Mouse (Mus musculus): ENCODE data around the gene Rbx1. TPM values are rescaled to one million over a fixed set of nuclear protein-coding genes. Genes with fewer than 3 reads are reported as not detected.
A peak's percentile ranks its signal among the peaks of the same experiment; 100 is the strongest.

Rbx1 gene
- total and polyA plus RNA-seq, 3 experiments: 228 to 778 (median 307) TPM

GRCm38 (mm10) chr15:81510621-81511020 lies 44.5 kb downstream of the Rbx1 start:
- DNase-seq (ENCODE audit: low read depth, low spot score): no peak
- H3K27ac ChIP-seq (ENCODE audit: control insufficient read depth, low read depth, low read length): no peak overlapping the region
- H3K79me2 ChIP-seq (ENCODE audit: control insufficient read depth, insufficient read depth, low read length, poor library complexity): no peaks in the 10 kb centered on the region
- no peak for TF ChIP-seq ZKSCAN1 (IDR thresholded peaks at IDR 0.05; ENCODE audit: low read depth, low read length)
- H3K36me3 ChIP-seq (ENCODE audit: control insufficient read depth in 1 of 2, insufficient read depth in 2 of 2, low read length in 2 of 2): peaks cover 0 to 4% of the 10 kb centered on the region in 2 experiments; a peak in 2 of 4 replicates
- H3K9ac ChIP-seq (ENCODE audit: control insufficient read depth, low read depth, low read length, poor library complexity, severe bottlenecking): no peak overlapping the region
- H3K4me1 ChIP-seq (ENCODE audit: control insufficient read depth in 1 of 2, insufficient read depth in 2 of 2, low read length in 2 of 2): peaks cover 10 to 14% of the 10 kb centered on the region in 2 experiments; a peak in 3 of 4 replicates
- H3K9me3 ChIP-seq (replicated peaks; ENCODE audit: insufficient read depth, low read length): no peaks in the 10 kb centered on the region
- H3K27me3 ChIP-seq (ENCODE audit: control insufficient read depth in 1 of 2, insufficient read depth in 2 of 2, low read length in 2 of 2): no peaks in the 10 kb centered on the region
- H3K4me3 ChIP-seq (ENCODE audit: control insufficient read depth in 1 of 2, insufficient read depth in 1 of 2, low read depth in 2 of 2, low read length in 2 of 2): no peak overlapping the region

- H3K79me2 ChIP-seq (ENCODE audit: control insufficient read depth, insufficient read depth, low read length, poor library complexity): no peaks in the 10 kb centered on the region
- H3K27me3 ChIP-seq (ENCODE audit: control insufficient read depth in 1 of 2, insufficient read depth in 2 of 2, low read length in 2 of 2): no peaks in the 10 kb centered on the region
- no peaks in the 10 kb centered on the region for H3K9me3 ChIP-seq (replicated peaks; ENCODE audit: insufficient read depth, low read length)
- TF ChIP-seq CHD2 (IDR thresholded peaks at IDR 0.05; ENCODE audit: low read length): peak; percentile 49; the same call in 1 of the 2 replicates
- no peak for TF ChIP-seq GATA1 (IDR thresholded peaks at IDR 0.05; ENCODE audit: low read depth, low read length)
- TF ChIP-seq MAZ (IDR thresholded peaks at IDR 0.05; ENCODE audit: low read depth, low read length): peak; percentile 63; the same call in 1 of the 2 replicates
- TF ChIP-seq MXI1 (IDR thresholded peaks at IDR 0.05; ENCODE audit: low read depth, low read length): peak; percentile 46; the same call in 1 of the 2 replicates
- TF ChIP-seq E2F4 (IDR thresholded peaks at IDR 0.05; ENCODE audit: borderline replicate concordance, low read depth, low read length): peak; percentile 83; the same call in 1 of the 2 replicates
- no peak for TF ChIP-seq ZNF384 (IDR thresholded peaks at IDR 0.05; ENCODE audit: low read depth, low read length)
- TF ChIP-seq TBP (IDR thresholded peaks at IDR 0.05; ENCODE audit: low read depth, low read length): 0 out of 2 replicates have a peak, but pooled peaks have one; percentile 37
- no peak; the same call in 1 of the 2 replicates for TF ChIP-seq ETS1 (IDR thresholded peaks at IDR 0.05; ENCODE audit: low read depth, low read length)
- no peak for TF ChIP-seq CHD1 (IDR thresholded peaks at IDR 0.05; ENCODE audit: low read depth, low read length)
- TF ChIP-seq RCOR1 (IDR thresholded peaks at IDR 0.05; ENCODE audit: low read depth, low read length): peak; percentile 54
- peak; percentile 69 for TF ChIP-seq SIN3A (IDR thresholded peaks at IDR 0.05; ENCODE audit: low read length)
- TF ChIP-seq ZC3H11A (IDR thresholded peaks at IDR 0.05; ENCODE audit: low read depth, low read length): no peak
- TF ChIP-seq NELFE (IDR thresholded peaks at IDR 0.05; ENCODE audit: low read depth, low read length): peak; percentile 54
- no peak for TF ChIP-seq TAL1 (IDR thresholded peaks at IDR 0.05; ENCODE audit: low read length)
- TF ChIP-seq ZKSCAN1 (IDR thresholded peaks at IDR 0.05; ENCODE audit: low read depth, low read length): no peak
- no peak for TF ChIP-seq MYB (IDR thresholded peaks at IDR 0.05; ENCODE audit: low read depth, low read length)
- TF ChIP-seq ZMIZ1 (IDR thresholded peaks at IDR 0.05; ENCODE audit: low read depth, low read length): 0 out of 2 replicates have a peak, but pooled peaks have one; percentile 42
- TF ChIP-seq MEF2A (IDR thresholded peaks at IDR 0.05; ENCODE audit: extremely low read depth, insufficient replicate concordance, low read depth, low read length, poor library complexity, severe bottlenecking): no peak
- peak; percentile 55 for TF ChIP-seq HCFC1 (IDR thresholded peaks at IDR 0.05; ENCODE audit: low read depth, low read length)
- TF ChIP-seq MAX (IDR thresholded peaks at IDR 0.05; ENCODE audit: low read length): 0 out of 2 replicates have a peak, but pooled peaks have one; percentile 12
- no peak for TF ChIP-seq MYC (IDR thresholded peaks at IDR 0.05; ENCODE audit: low read depth, low read length)
- no peak for TF ChIP-seq RAD21 (IDR thresholded peaks at IDR 0.05; ENCODE audit: low read depth, low read length)
- TF ChIP-seq TCF12 (IDR thresholded peaks at IDR 0.05; ENCODE audit: low read depth, low read length): no peak
- TF ChIP-seq POLR2A (IDR thresholded peaks at IDR 0.05; ENCODE audit: control insufficient read depth in 1 of 2, insufficient read depth in 1 of 2, low read depth in 1 of 2, low read length in 2 of 2, poor library complexity in 1 of 2): 0 out of 4 replicates have a peak, but pooled peaks of 1 of the 2 experiments have one; percentile 41
- TF ChIP-seq NRF1 (IDR thresholded peaks at IDR 0.05; ENCODE audit: insufficient read depth, low read depth, low read length, poor library complexity, severe bottlenecking): peak; percentile 79
- TF ChIP-seq POLR2AphosphoS5 (IDR thresholded peaks at IDR 0.05; ENCODE audit: borderline replicate concordance, low read depth, low read length): no peak
- peak overlapping the region; percentile 14; the same call in 1 of the 2 replicates for H3K27ac ChIP-seq (ENCODE audit: control insufficient read depth, low read depth, low read length)
- peaks cover 0 to 4% of the 10 kb centered on the region in 2 experiments; a peak in 2 of 4 replicates for H3K36me3 ChIP-seq (ENCODE audit: control insufficient read depth in 1 of 2, insufficient read depth in 2 of 2, low read length in 2 of 2)
- H3K4me3 ChIP-seq (ENCODE audit: control insufficient read depth in 1 of 2, insufficient read depth in 1 of 2, low read depth in 2 of 2, low read length in 2 of 2): peak overlapping the region; percentile 63 to 94
- H3K9ac ChIP-seq (ENCODE audit: control insufficient read depth, low read depth, low read length, poor library complexity, severe bottlenecking): peak overlapping the region; percentile 70
- peaks cover 10 to 15% of the 10 kb centered on the region in 2 experiments; a peak in 3 of 4 replicates for H3K4me1 ChIP-seq (ENCODE audit: control insufficient read depth in 1 of 2, insufficient read depth in 2 of 2, low read length in 2 of 2)
- DNase-seq (ENCODE audit: low read depth, low spot score): peak; percentile 78
Observed at GRCm38 (mm10) chr15:81511601-81512261, 45.6 kb downstream of the Rbx1 start.

Measured in MEL (cell line).